Mouse (Mus musculus) neural tube, embryonic 14.5 days (tissue): ENCODE data around the gene Ppp1cc. TPM values are rescaled to one million over a fixed set of nuclear protein-coding genes. Genes with fewer than 3 reads are reported as not detected.
A peak's percentile ranks its signal among the peaks of the same experiment; 100 is the strongest.

Experiments used
- ATAC-seq: fragments of 200-750 bp; cut with Nextera tagmentation; 2 replicates; pipeline ENCODE4 v1.8.0; 2017; ENCODE audit warnings: low read depth, mild to moderate bottlenecking, moderate TSS enrichment, moderate library complexity
- H3K27ac ChIP-seq: fragments of 300-500 bp; sonication (generic); 2 replicates; pipeline ENCODE4 v1.5.1; 2014; ENCODE audit warnings: low read depth, mild to moderate bottlenecking, control low read depth, low read length, moderate library complexity, mixed read lengths
- H3K27me3 ChIP-seq: fragments of 300-500 bp; sonication (generic); 2 replicates; pipeline ENCODE4 v1.6.1; 2014; ENCODE audit warnings: low read length; ENCODE audit not compliant: control insufficient read depth, insufficient read depth
- H3K36me3 ChIP-seq: fragments of 300-500 bp; sonication (generic); 2 replicates; pipeline ENCODE4 v1.6.1; 2014; ENCODE audit warnings: low read length, mixed read lengths; ENCODE audit not compliant: control insufficient read depth, insufficient read depth
- H3K4me1 ChIP-seq: fragments of 300-500 bp; sonication (generic); 2 replicates; pipeline ENCODE4 v1.6.1; 2014; ENCODE audit warnings: low read length; ENCODE audit not compliant: control insufficient read depth, insufficient read depth
- H3K4me2 ChIP-seq: fragments of 300-500 bp; sonication (generic); 2 replicates; pipeline ENCODE4 v1.6.1; 2014; ENCODE audit warnings: mild to moderate bottlenecking, low read depth, low read length, control low read depth
- H3K4me3 ChIP-seq: fragments of 300-500 bp; sonication (generic); 2 replicates; pipeline ENCODE4 v1.5.1; 2014; ENCODE audit warnings: low read depth, low read length, control low read depth, mixed read lengths
- H3K9ac ChIP-seq: fragments of 300-500 bp; sonication (generic); replicated peaks from 2 replicates; pipeline ENCODE4 v1.6.1; 2014; ENCODE audit warnings: low read depth, mild to moderate bottlenecking, control low read depth, low read length, mixed read lengths
- H3K9me3 ChIP-seq: fragments of 300-500 bp; sonication (generic); 2 replicates; pipeline ENCODE4 v1.6.1; 2016; ENCODE audit warnings: low read length; ENCODE audit not compliant: control insufficient read depth
- WGBS: fragments of 180-500 bp; shearing (Covaris S2); extraction: QIAGEN DNeasy Blood & Tissue Kit; methylation state at CpG from one replicate; pipeline ENCODE4 v1.1.7; 2014; 5-methylcytosine and 5-hydroxymethylcytosine counted together
- polyA plus RNA-seq: library from polyadenylated mRNA; unstranded; fragments of >200 nt; fragmentation: Nextera tagmentation; extraction: Ambion mirVana; gene quantifications from 2 replicates; pipeline ENCODE4 v1.2.1, GENCODE M21; 2014

The Ppp1cc gene
- 198 and 202 TPM in 2 replicates for polyA plus RNA-seq

GRCm38 (mm10) chr5:122157827-122158381, at the start of gene Ppp1cc:
Gene Ppp1cc, plus strand, starts transcription at chr5:122158278.
- under 1% methylated on average over 42 of the region's 54 CpGs for WGBS
- H3K4me2 ChIP-seq, result peak within 1 kb of the TSS; percentile 88

DNA sequence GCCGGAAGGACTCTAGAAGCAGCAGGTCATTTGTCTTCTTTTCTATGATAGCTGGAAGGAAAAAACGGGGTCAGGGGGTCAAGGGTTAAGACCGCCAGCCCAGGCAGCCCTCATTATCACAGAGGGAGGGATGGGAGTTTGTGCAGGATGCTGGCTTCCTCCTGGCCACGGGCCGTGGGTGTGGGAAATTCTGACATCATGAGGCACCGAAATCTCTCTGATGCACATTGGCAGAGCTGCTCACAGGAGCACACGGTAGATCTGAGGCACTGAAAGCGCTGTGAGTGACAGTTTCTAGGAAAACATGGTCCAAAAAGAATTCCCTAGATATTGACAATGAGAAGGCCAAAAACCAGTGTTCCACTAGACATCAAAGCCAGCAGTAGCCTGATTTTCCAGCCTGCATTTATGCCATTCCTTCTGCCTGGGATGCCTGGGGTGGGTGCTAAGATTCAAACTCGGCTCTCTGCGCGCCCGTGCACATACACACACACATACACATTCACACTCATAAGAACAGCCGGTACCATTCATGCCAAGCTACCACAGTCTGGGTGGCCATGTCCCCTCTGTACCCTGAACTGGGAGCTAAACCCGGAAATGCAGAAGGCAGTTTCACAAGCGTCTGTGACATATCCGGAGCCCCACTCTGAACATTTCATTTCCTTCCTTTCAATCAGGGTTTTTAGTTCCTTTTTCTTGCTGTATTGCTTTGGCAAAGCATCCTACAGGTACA, 48.6 kb upstream of the Ppp1cc start:
- 54% methylated on average over 16 of the region's 16 CpGs for whole genome bisulfite sequencing
- H3K36me3 ChIP-seq, result no peaks in the 10 kb centered on the region

More at GRCm38 (mm10) chr5:122157827-122158381, at the start of gene Ppp1cc:
- Histone ChIP-seq H3K9ac (peak within 1 kb of the TSS; percentile 96), H3K27me3 (no peaks in the 10 kb centered on the region), H3K27ac (peak within 1 kb of the TSS; percentile 87), H3K4me1 (peaks cover 35% of the 10 kb centered on the region), H3K36me3 (peaks cover under 1% of the 10 kb centered on the region; the same call in 1 of the 2 replicates), H3K4me3 (peak within 1 kb of the TSS; percentile 83), H3K9me3 (no peaks in the 10 kb centered on the region)
- peak; percentile 94 for ATAC-seq

DNA sequence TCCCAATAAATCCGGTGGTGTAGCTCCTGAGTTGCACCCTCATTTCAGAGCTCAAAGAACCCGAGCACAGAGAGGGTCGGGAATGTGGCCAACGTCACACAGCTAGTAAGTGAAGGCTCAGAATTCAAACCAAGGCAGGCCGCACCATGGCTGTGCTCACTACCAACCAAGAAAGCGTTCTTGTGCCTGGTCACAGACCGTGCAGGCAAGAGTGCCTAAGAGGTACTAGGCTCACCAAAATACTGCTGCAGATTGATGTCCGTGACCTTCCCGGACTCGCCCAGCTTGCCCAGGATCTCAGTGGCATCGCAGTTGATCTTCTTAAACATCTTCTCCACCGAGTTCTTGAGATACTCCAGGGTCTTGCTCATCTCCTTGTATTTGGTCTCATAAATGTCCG, 47.5 kb upstream of the Ppp1cc start:
- no peak overlapping the region for H3K4me2 ChIP-seq
- no peak for ATAC-seq

More for the DNA sequence above, 48.6 kb upstream of the Ppp1cc start:
- no peak for ATAC-seq
- no peak overlapping the region for H3K4me2 ChIP-seq
- no peak overlapping the region for H3K9ac ChIP-seq
- H3K27ac ChIP-seq, result no peak overlapping the region
- no peak overlapping the region for H3K4me3 ChIP-seq
- H3K27me3 ChIP-seq, result no peaks in the 10 kb centered on the region
- H3K4me1 ChIP-seq, result no peaks in the 10 kb centered on the region
- no peaks in the 10 kb centered on the region for H3K9me3 ChIP-seq

GRCm38 (mm10) chr5:122111091-122111932, 46.8 kb upstream of the Ppp1cc start:
- Histone ChIP-seq H3K36me3 (no peaks in the 10 kb centered on the region), H3K9me3 (no peaks in the 10 kb centered on the region), H3K9ac (no peak overlapping the region), H3K4me1 (no peaks in the 10 kb centered on the region), H3K4me2 (no peak overlapping the region), H3K27ac (no peak overlapping the region), H3K27me3 (no peaks in the 10 kb centered on the region), H3K4me3 (no peak overlapping the region)
- no peak for ATAC-seq
- WGBS, result 69% methylated on average over 26 of the region's 26 CpGs

More for the DNA sequence above, 47.5 kb upstream of the Ppp1cc start:
- no peaks in the 10 kb centered on the region for H3K4me1 ChIP-seq
- no peaks in the 10 kb centered on the region for H3K27me3 ChIP-seq
- H3K9ac ChIP-seq, result no peak overlapping the region
- no peaks in the 10 kb centered on the region for H3K9me3 ChIP-seq
- H3K36me3 ChIP-seq, result no peaks in the 10 kb centered on the region
- no peak overlapping the region for H3K4me3 ChIP-seq
- no peak overlapping the region for H3K27ac ChIP-seq
- WGBS, result 95% methylated on average over 13 of the region's 13 CpGs

DNA sequence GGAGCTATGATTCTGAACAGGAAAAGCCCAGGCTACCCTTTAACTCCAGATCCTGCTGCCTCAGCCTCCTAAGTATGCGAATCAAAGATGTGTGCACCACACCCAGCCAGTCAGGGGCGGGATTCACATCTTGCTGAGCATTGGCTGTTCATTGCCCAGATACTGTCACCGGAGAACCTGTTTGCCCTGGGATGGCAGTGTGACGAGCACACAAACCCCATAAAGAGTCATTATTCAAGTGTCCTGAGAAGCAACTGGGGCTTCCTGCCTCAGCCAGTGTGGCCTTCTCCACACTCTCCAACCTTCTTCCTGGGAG, 46.2 kb upstream of the Ppp1cc start:
- H3K4me3 ChIP-seq, result no peak overlapping the region
- no peak overlapping the region for H3K27ac ChIP-seq
- no peak overlapping the region for H3K4me2 ChIP-seq
- no peak overlapping the region for H3K9ac ChIP-seq
- no peaks in the 10 kb centered on the region for H3K9me3 ChIP-seq
- 47% methylated on average over 4 of the region's 4 CpGs for WGBS
- H3K4me1 ChIP-seq, result no peaks in the 10 kb centered on the region
- ATAC-seq, result no peak
- H3K36me3 ChIP-seq, result no peaks in the 10 kb centered on the region
- H3K27me3 ChIP-seq, result no peaks in the 10 kb centered on the region

GRCm38 (mm10) chr5:122113450-122113849, 44.6 kb upstream of the Ppp1cc start:
- Histone ChIP-seq H3K9ac (no peak overlapping the region), H3K36me3 (no peaks in the 10 kb centered on the region), H3K4me1 (no peaks in the 10 kb centered on the region), H3K4me3 (no peak overlapping the region), H3K4me2 (no peak overlapping the region), H3K27ac (no peak overlapping the region), H3K27me3 (no peaks in the 10 kb centered on the region), H3K9me3 (no peaks in the 10 kb centered on the region)
- ATAC-seq, result no peak
- 80% methylated on average over 7 of the region's 7 CpGs for WGBS

GRCm38 (mm10) chr5:122114176-122114575, 43.9 kb upstream of the Ppp1cc start:
- WGBS, result 2% methylated on average over 2 of the region's 2 CpGs
- ATAC-seq, result peak; percentile 14; the same call in 1 of the 2 replicates
- no peak overlapping the region for H3K4me2 ChIP-seq
- H3K27ac ChIP-seq, result no peak overlapping the region
- no peaks in the 10 kb centered on the region for H3K4me1 ChIP-seq
- no peaks in the 10 kb centered on the region for H3K36me3 ChIP-seq
- no peak overlapping the region for H3K4me3 ChIP-seq
- no peaks in the 10 kb centered on the region for H3K27me3 ChIP-seq
- no peaks in the 10 kb centered on the region for H3K9me3 ChIP-seq
- no peak overlapping the region for H3K9ac ChIP-seq

- ATAC-seq, result no peak
- Histone ChIP-seq H3K4me3 (no peak overlapping the region), H3K27ac (no peak overlapping the region), H3K36me3 (no peaks in the 10 kb centered on the region), H3K4me1 (no peaks in the 10 kb centered on the region), H3K9ac (no peak overlapping the region), H3K4me2 (no peak overlapping the region), H3K9me3 (no peaks in the 10 kb centered on the region), H3K27me3 (no peaks in the 10 kb centered on the region)
- 96% methylated on average over 9 of the region's 9 CpGs for WGBS
Measured at GRCm38 (mm10) chr5:122115266-122115763, 42.8 kb upstream of the Ppp1cc start.
